Mouse (Mus musculus): ENCODE results near the gene Asrgl1. TPM values are rescaled to one million over a fixed set of nuclear protein-coding genes. Genes with fewer than 3 reads are reported as not detected.

Gene Asrgl1
- polyA plus RNA-seq, 1 experiment from 2014 or later = 21.2 TPM

DNA sequence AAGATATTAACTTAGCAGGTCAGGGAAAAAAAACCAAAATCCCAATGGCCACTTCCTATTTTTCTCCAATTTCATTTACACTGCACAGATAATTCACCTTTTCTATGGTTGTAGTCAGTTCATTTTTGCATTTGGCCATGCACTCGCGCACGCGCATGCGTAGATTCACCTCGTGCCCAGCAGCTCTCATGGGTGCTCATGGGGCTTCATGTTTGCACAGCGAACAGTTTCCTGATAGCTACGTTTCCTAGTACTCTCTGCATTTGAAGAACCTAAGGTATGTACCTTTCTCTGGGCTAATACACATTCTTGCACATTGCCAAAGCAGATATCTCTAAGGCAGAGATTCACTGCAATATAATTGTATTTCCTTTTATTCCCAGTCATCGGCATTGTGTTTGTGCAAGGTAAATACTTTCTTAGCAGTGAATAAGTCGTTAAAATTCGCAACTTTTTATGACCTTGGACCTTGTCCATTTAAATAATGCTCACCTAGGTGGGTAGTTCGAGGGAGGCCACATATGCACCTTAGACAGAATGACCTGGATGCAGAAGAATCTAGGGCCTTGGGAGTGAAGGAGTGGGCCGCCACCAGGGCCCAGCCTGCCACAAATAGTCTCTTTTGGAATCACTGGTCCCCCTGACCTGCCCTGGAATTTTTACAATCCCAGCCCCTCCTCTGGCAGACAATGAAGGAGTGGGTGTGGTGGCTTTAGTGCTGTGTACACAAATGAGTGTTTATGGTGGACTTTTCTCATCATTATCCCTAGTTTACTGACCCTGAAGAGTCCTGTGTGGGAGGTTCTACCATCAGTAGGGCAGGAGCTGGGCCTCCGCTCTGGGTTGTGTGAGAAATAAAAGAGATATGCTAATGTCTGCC is 53.9 kb downstream of the Asrgl1 start:
- WGBS = 79% methylated on average over 14 of the region's 14 CpGs
- H3K27ac ChIP-seq (ENCODE audit: low read depth, low read length) = no peak overlapping the region
- peak; percentile 15; the same call in 1 of the 2 replicates for ATAC-seq (replicated peaks; ENCODE audit: low FRiP score)
- no peaks in the 10 kb centered on the region for H3K27me3 ChIP-seq (replicated peaks; ENCODE audit: control insufficient read depth, insufficient read depth, low read length)
- 0 out of 2 replicates have a peak, but pooled peaks cover 3% of the 10 kb centered on the region for H3K4me1 ChIP-seq (replicated peaks; ENCODE audit: control insufficient read depth, insufficient read depth, low read length)
- H3K4me3 ChIP-seq (ENCODE audit: low read depth, low read length) = no peak overlapping the region
- H3K4me2 ChIP-seq = no peak overlapping the region
- no peak overlapping the region for H3K9ac ChIP-seq (ENCODE audit: low read depth, low read length)
- DNase-seq (ENCODE audit: low spot score) = no peak
- H3K9me3 ChIP-seq (ENCODE audit: control insufficient read depth, low read length) = no peaks in the 10 kb centered on the region
- H3K36me3 ChIP-seq (ENCODE audit: control insufficient read depth, insufficient read depth, low read length) = no peaks in the 10 kb centered on the region

DNA sequence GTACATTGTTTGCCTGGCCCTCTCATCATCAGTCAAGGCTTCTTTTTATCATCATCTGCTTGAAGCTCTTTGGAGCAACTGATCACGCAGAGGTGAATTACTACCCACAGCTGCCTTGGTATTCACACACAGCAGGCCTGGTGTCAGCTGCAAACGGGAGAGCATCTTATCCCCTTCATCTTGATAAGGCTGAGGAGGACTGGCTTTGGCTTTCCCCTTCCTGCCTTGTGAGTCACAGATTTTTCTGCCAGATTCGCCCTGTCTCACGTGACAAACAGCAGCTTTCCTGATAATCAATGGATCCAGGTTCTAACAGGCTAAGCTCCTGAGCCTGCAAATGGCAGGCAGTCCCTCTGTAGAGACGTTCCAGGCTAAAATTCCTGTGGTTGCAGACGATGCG is 55.5 kb downstream of the Asrgl1 start:
- WGBS = 25% methylated on average over 7 of the region's 7 CpGs
- no peaks in the 10 kb centered on the region for H3K9me3 ChIP-seq (ENCODE audit: control insufficient read depth, low read length)
- H3K4me2 ChIP-seq = no peak overlapping the region
- H3K36me3 ChIP-seq (ENCODE audit: control insufficient read depth, insufficient read depth, low read length) = no peaks in the 10 kb centered on the region
- no peak overlapping the region for H3K9ac ChIP-seq (ENCODE audit: low read depth, low read length)
- 0 out of 2 replicates have a peak, but pooled peaks cover 3% of the 10 kb centered on the region for H3K4me1 ChIP-seq (replicated peaks; ENCODE audit: control insufficient read depth, insufficient read depth, low read length)
- ATAC-seq (replicated peaks; ENCODE audit: low FRiP score) (no peak), DNase-seq (ENCODE audit: low spot score) (no peak)
- H3K27ac ChIP-seq (ENCODE audit: low read depth, low read length) = no peak overlapping the region
- no peaks in the 10 kb centered on the region for H3K27me3 ChIP-seq (replicated peaks; ENCODE audit: control insufficient read depth, insufficient read depth, low read length)
- H3K4me3 ChIP-seq (ENCODE audit: low read depth, low read length) = no peak overlapping the region

DNA sequence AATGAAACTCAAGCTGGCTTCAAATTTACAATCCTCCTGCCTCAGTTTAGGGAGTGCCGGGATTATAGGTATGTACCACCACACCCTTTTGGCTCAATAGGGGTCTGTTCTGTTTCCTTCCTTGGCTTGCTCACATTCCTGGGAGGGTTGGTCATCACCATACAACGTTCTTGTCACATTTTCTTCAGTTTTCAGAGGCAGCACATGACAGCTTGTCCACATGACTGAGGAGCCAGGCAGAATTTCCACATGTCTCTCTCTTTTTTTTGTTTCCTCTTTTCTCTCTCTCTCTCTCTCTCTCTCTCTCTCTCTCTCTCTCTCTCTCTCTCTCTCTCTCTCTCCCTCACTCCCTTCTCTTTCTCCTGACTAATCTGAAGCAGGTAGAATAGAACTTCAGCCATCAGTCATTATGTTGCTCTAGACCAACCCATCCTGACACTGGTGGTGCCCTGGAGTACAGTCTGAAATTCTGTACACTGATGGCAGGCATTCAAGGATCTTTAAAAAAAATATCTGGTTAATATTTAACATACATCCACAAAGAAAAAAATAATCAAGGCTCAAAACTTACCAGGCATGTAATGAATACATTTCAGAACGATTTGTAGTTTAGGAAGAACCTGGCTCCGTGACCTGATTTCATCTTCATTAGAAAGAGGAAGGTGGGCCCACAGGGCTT is 58.3 kb downstream of the Asrgl1 start:
- Histone ChIP-seq H3K27ac (ENCODE audit: low read depth, low read length) (no peak overlapping the region), H3K9me3 (ENCODE audit: control insufficient read depth, low read length) (no peaks in the 10 kb centered on the region), H3K9ac (ENCODE audit: low read depth, low read length) (no peak overlapping the region), H3K4me3 (ENCODE audit: low read depth, low read length) (no peak overlapping the region), H3K4me2 (no peak overlapping the region), H3K27me3 (replicated peaks; ENCODE audit: control insufficient read depth, insufficient read depth, low read length) (no peaks in the 10 kb centered on the region), H3K36me3 (ENCODE audit: control insufficient read depth, insufficient read depth, low read length) (no peaks in the 10 kb centered on the region), H3K4me1 (replicated peaks; ENCODE audit: control insufficient read depth, insufficient read depth, low read length) (peaks cover 6% of the 10 kb centered on the region; the same call in 1 of the 2 replicates)
- 65% methylated on average over 4 of the region's 4 CpGs for WGBS
- no peak for ATAC-seq (replicated peaks; ENCODE audit: low FRiP score)
- no peak for DNase-seq (ENCODE audit: low spot score)

DNA sequence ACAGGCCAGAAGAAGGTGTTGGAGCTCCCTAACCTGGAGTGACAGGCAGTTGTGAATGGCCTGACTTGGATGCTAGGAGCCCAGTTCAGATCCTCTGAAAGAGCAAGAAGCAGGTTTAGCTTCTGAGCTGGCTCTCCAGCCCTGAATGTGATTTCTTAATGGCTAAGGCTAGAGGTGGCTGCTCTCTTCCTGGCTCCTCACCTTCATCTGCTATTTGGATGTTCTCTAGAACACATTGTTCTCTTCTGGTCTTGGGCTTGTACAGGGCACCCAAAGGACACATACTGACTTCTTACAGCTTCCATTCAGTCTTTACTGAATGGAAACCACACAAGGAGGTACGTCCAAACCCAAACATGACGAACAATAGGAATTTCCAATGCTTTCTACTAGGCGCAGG is 59.4 kb downstream of the Asrgl1 start:
- WGBS = 87% methylated on average over 3 of the region's 3 CpGs

DNA sequence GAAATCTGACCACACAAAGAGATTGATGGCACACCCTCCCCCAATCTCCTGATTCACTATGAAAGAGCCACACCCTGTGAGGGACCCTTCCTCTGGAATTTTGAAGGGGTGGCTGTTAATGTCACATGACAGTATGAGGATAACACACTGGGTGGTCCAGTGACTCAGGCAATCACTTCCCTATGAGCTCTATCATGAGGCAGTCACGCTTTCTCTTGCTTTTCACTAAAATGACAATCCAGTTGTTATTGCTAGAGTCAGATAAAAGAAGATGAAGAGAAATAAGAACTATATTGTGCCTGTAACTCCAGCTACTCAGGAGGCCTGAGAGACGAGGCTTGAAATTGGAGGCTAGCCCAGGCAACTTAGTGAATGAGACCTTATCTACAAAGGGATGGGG is 59.9 kb downstream of the Asrgl1 start:
- DNase-seq (ENCODE audit: low spot score) (no peak), ATAC-seq (replicated peaks; ENCODE audit: low FRiP score) (no peak)
- Histone ChIP-seq H3K9ac (ENCODE audit: low read depth, low read length) (no peak overlapping the region), H3K27me3 (replicated peaks; ENCODE audit: control insufficient read depth, insufficient read depth, low read length) (no peaks in the 10 kb centered on the region), H3K36me3 (ENCODE audit: control insufficient read depth, insufficient read depth, low read length) (no peaks in the 10 kb centered on the region), H3K4me1 (replicated peaks; ENCODE audit: control insufficient read depth, insufficient read depth, low read length) (peaks cover 14% of the 10 kb centered on the region), H3K9me3 (ENCODE audit: control insufficient read depth, low read length) (no peaks in the 10 kb centered on the region), H3K27ac (ENCODE audit: low read depth, low read length) (no peak overlapping the region), H3K4me2 (no peak overlapping the region), H3K4me3 (ENCODE audit: low read depth, low read length) (no peak overlapping the region)
- WGBS = 64% methylated on average over 2 of the region's 2 CpGs

More for the DNA sequence above, 59.4 kb downstream of the Asrgl1 start:
- Histone ChIP-seq H3K4me3 (ENCODE audit: low read depth, low read length) (no peak overlapping the region), H3K27me3 (replicated peaks; ENCODE audit: control insufficient read depth, insufficient read depth, low read length) (no peaks in the 10 kb centered on the region), H3K4me1 (replicated peaks; ENCODE audit: control insufficient read depth, insufficient read depth, low read length) (peaks cover 11% of the 10 kb centered on the region), H3K27ac (ENCODE audit: low read depth, low read length) (no peak overlapping the region), H3K9me3 (ENCODE audit: control insufficient read depth, low read length) (no peaks in the 10 kb centered on the region), H3K36me3 (ENCODE audit: control insufficient read depth, insufficient read depth, low read length) (no peaks in the 10 kb centered on the region), H3K4me2 (no peak overlapping the region), H3K9ac (ENCODE audit: low read depth, low read length) (no peak overlapping the region)
- DNase-seq (ENCODE audit: low spot score) (no peak), ATAC-seq (replicated peaks; ENCODE audit: low FRiP score) (no peak)

DNA sequence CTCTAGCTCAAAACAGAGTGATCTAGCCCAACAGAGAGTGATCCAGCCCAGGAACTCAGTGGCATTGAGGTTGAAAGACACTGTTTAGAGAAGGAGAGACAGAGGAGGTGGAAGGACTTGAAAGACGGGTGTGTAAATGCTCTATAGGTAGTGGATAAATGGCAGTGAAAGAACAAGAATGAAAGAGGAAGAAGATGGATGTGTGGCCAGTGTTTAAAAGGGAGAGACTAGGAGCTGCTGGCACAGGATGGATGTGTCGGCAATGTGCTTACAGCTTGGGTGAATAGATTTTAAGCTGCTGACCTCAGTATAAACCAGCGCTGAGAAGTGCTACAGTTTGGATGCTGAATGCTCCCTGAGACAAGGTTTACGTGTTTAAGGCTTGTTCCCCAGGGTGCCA is 61.0 kb downstream of the Asrgl1 start:
- Histone ChIP-seq H3K4me1 (replicated peaks; ENCODE audit: control insufficient read depth, insufficient read depth, low read length) (peaks cover 16% of the 10 kb centered on the region), H3K9me3 (ENCODE audit: control insufficient read depth, low read length) (no peaks in the 10 kb centered on the region), H3K27ac (ENCODE audit: low read depth, low read length) (no peak overlapping the region), H3K4me2 (no peak overlapping the region), H3K9ac (ENCODE audit: low read depth, low read length) (no peak overlapping the region), H3K27me3 (replicated peaks; ENCODE audit: control insufficient read depth, insufficient read depth, low read length) (no peaks in the 10 kb centered on the region), H3K4me3 (ENCODE audit: low read depth, low read length) (no peak overlapping the region), H3K36me3 (ENCODE audit: control insufficient read depth, insufficient read depth, low read length) (no peaks in the 10 kb centered on the region)
- DNase-seq (ENCODE audit: low spot score) = no peak
- no peak for ATAC-seq (replicated peaks; ENCODE audit: low FRiP score)
- WGBS = 66% methylated on average over 4 of the region's 4 CpGs

DNA sequence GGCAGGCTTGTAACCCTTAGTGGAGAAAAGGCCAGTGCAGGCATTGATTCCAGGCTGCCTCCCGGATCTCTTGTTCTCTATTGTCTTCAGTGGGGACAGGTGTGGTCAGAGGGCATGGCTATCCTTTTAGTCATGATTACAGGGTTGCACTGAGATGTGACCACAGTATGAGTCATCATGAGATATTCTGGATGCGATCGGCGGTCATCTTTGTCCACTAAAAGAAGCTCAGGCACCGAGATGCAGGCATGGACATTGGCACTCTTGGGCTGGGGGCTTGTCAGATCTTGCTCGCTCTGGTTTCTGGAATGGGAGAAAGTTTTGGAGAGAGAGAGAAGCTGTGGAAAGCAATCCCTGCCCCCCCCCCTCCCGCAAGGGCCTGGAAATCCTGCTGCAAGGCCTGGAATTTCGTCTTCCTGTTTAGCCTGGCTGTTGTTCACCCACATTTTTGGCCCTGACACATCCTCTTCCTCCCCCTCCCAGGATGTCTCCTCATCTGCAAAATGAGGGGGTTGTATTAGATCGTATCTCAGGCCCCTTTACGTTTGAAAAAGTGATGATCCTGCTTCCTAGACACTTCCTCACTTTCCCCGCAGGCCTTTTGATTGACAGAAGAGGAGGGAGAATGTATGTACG is 61.5 kb downstream of the Asrgl1 start:
- H3K9ac ChIP-seq (ENCODE audit: low read depth, low read length) = no peak overlapping the region
- WGBS = 52% methylated on average over 12 of the region's 12 CpGs

DNA sequence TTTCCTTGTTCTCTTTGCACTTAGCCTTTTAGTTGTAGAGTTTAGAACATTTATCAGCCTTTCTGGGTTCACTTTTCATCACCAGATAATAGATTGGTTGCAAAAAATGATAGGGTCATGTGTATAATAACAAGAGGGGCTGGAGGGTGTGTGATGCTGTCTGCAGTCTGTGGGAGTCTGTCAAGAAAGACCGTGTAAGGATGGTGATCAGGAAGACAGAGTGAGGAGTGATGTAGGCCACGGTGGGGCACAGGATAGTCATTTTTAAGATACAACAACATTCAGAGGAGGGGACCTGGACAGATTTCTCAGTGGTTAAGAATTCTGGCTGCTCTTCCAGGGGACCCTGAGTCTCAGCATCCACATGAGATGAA is 63.3 kb downstream of the Asrgl1 start:
- Histone ChIP-seq H3K27ac (ENCODE audit: low read depth, low read length) (no peak overlapping the region), H3K36me3 (ENCODE audit: control insufficient read depth, insufficient read depth, low read length) (no peaks in the 10 kb centered on the region), H3K4me2 (no peak overlapping the region), H3K9me3 (ENCODE audit: control insufficient read depth, low read length) (no peaks in the 10 kb centered on the region), H3K4me3 (ENCODE audit: low read depth, low read length) (no peak overlapping the region), H3K9ac (ENCODE audit: low read depth, low read length) (no peak overlapping the region), H3K4me1 (replicated peaks; ENCODE audit: control insufficient read depth, insufficient read depth, low read length) (peaks cover 16% of the 10 kb centered on the region), H3K27me3 (replicated peaks; ENCODE audit: control insufficient read depth, insufficient read depth, low read length) (no peaks in the 10 kb centered on the region)
- ATAC-seq (replicated peaks; ENCODE audit: low FRiP score) (no peak), DNase-seq (ENCODE audit: low spot score) (no peak)
- WGBS = 57% methylated on average over 2 of the region's 2 CpGs

More for the DNA sequence above, 61.5 kb downstream of the Asrgl1 start:
- Histone ChIP-seq H3K27me3 (replicated peaks; ENCODE audit: control insufficient read depth, insufficient read depth, low read length) (no peaks in the 10 kb centered on the region), H3K4me2 (no peak overlapping the region), H3K36me3 (ENCODE audit: control insufficient read depth, insufficient read depth, low read length) (no peaks in the 10 kb centered on the region), H3K9me3 (ENCODE audit: control insufficient read depth, low read length) (no peaks in the 10 kb centered on the region), H3K4me3 (ENCODE audit: low read depth, low read length) (no peak overlapping the region), H3K4me1 (replicated peaks; ENCODE audit: control insufficient read depth, insufficient read depth, low read length) (peaks cover 16% of the 10 kb centered on the region), H3K27ac (ENCODE audit: low read depth, low read length) (no peak overlapping the region)
- ATAC-seq (replicated peaks; ENCODE audit: low FRiP score) (no peak), DNase-seq (ENCODE audit: low spot score) (no peak)
